Mouse (Mus musculus): ENCODE data around the gene Slc17a5. TPM values are rescaled to one million over a fixed set of nuclear protein-coding genes. Genes with fewer than 3 reads are reported as not detected.
A peak's percentile ranks its signal among the peaks of the same experiment; 100 is the strongest.

The Slc17a5 gene
- polyA plus RNA-seq (2015; fragmentation: Nextera tagmentation; extraction: Ambion mirVana), result 91.1 and 136 TPM in 2 replicates

- H3K9me3 ChIP-seq (ENCODE audit: control insufficient read depth, low read length), result no peaks in the 10 kb centered on the region
- peak within 1 kb of the TSS; percentile 76 for H3K4me3 ChIP-seq (ENCODE audit: low read length)
- peak; percentile 95 for ATAC-seq
- H3K27ac ChIP-seq (ENCODE audit: low read length), result peak within 1 kb of the TSS; percentile 79
- peak within 1 kb of the TSS; percentile 84 for H3K9ac ChIP-seq (ENCODE audit: low read depth, low read length)
- WGBS, result under 1% methylated on average over 27 of the region's 27 CpGs
- peak within 1 kb of the TSS; percentile 69 for H3K4me2 ChIP-seq (ENCODE audit: low read depth, low read length)
- H3K4me1 ChIP-seq (ENCODE audit: control insufficient read depth, insufficient read depth, low read length), result peaks cover 7% of the 10 kb centered on the region; the same call in 1 of the 2 replicates
- no peaks in the 10 kb centered on the region for H3K36me3 ChIP-seq (ENCODE audit: control insufficient read depth, insufficient read depth, low read length)
- H3K27me3 ChIP-seq (replicated peaks; ENCODE audit: control insufficient read depth, insufficient read depth, low read length), result no peaks in the 10 kb centered on the region
Measured at GRCm38 (mm10) chr9:78587914-78588313, at the start of gene Slc17a5. Slc17a5 (minus strand) TSS chr9:78588041.

DNA sequence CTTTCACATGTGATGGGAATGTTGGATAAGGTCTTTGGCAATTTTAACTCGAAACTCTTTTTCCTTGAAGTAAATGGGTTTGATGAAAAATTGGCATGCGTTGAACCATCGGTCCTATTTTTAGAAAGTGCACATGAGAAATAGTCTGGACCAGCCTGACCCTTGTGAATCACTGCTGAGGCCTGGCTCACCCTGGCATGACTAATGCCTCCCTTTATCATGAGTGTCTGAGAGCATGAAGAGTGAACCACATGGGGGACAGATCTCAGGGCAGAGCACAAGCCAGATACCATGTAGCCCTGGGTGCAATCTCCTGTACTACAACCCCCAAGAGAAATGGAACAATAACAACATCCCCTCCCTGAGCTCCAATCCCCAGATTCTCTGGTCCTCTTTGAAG is 46.1 kb upstream of the Slc17a5 start:
- no peaks in the 10 kb centered on the region for H3K4me1 ChIP-seq (ENCODE audit: control insufficient read depth, insufficient read depth, low read length)
- H3K4me3 ChIP-seq (ENCODE audit: low read length), result no peak overlapping the region
- H3K27ac ChIP-seq (ENCODE audit: low read length), result no peak overlapping the region
- no peaks in the 10 kb centered on the region for H3K36me3 ChIP-seq (ENCODE audit: control insufficient read depth, insufficient read depth, low read length)
- H3K9ac ChIP-seq (ENCODE audit: low read depth, low read length), result no peak overlapping the region
- no peak overlapping the region for H3K4me2 ChIP-seq (ENCODE audit: low read depth, low read length)
- ATAC-seq, result no peak
- 94% methylated on average over 3 of the region's 3 CpGs for WGBS
- H3K9me3 ChIP-seq (ENCODE audit: control insufficient read depth, low read length), result no peaks in the 10 kb centered on the region
- no peaks in the 10 kb centered on the region for H3K27me3 ChIP-seq (replicated peaks; ENCODE audit: control insufficient read depth, insufficient read depth, low read length)

DNA sequence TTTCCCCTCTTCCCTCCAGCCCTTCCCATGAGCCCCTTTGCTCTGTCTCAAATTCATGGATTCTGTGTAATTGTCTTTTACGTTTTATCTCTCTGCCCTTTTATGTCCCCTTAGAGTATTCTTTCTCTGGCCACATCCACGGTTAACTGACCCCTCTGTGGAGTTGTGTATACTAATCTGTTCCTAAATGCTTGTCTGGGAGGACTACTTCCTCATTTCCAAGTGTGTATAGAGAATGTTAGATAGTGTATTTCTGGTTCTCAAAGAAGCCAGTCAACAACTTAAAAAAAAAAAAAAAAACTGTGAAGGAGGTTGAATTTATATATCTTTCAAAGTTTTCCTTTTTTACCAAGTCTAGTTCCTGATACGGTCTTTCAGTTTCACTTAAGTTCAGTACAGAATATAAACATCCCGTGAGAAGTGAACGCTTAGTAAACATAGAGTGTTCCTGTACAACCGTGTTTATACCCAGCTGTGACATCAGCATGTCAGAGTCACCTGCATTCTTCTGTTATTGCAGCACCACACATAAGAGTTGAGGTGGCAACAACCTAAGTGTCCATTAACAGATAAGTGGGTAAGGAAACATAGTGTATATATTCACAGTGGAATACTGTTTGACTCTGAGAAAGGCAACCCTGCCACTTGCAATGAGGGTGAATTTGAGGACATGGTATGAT is 44.1 kb upstream of the Slc17a5 start:
- H3K4me1 ChIP-seq (ENCODE audit: control insufficient read depth, insufficient read depth, low read length), result no peaks in the 10 kb centered on the region
- H3K9ac ChIP-seq (ENCODE audit: low read depth, low read length), result no peak overlapping the region
- no peaks in the 10 kb centered on the region for H3K36me3 ChIP-seq (ENCODE audit: control insufficient read depth, insufficient read depth, low read length)
- no peak overlapping the region for H3K4me3 ChIP-seq (ENCODE audit: low read length)
- no peak overlapping the region for H3K27ac ChIP-seq (ENCODE audit: low read length)
- ATAC-seq, result no peak
- no peak overlapping the region for H3K4me2 ChIP-seq (ENCODE audit: low read depth, low read length)
- H3K27me3 ChIP-seq (replicated peaks; ENCODE audit: control insufficient read depth, insufficient read depth, low read length), result no peaks in the 10 kb centered on the region
- H3K9me3 ChIP-seq (ENCODE audit: control insufficient read depth, low read length), result no peaks in the 10 kb centered on the region
- WGBS, result 58% methylated on average over 6 of the region's 6 CpGs

- Histone ChIP-seq H3K4me3 (ENCODE audit: low read length) (no peak overlapping the region), H3K9me3 (ENCODE audit: control insufficient read depth, low read length) (no peaks in the 10 kb centered on the region), H3K4me2 (ENCODE audit: low read depth, low read length) (no peak overlapping the region), H3K9ac (ENCODE audit: low read depth, low read length) (no peak overlapping the region), H3K36me3 (ENCODE audit: control insufficient read depth, insufficient read depth, low read length) (no peaks in the 10 kb centered on the region), H3K4me1 (ENCODE audit: control insufficient read depth, insufficient read depth, low read length) (no peaks in the 10 kb centered on the region), H3K27ac (ENCODE audit: low read length) (no peak overlapping the region), H3K27me3 (replicated peaks; ENCODE audit: control insufficient read depth, insufficient read depth, low read length) (no peaks in the 10 kb centered on the region)
- no peak for ATAC-seq
- 51% methylated on average over 6 of the region's 6 CpGs for WGBS
Measured at GRCm38 (mm10) chr9:78629991-78630390, 42.1 kb upstream of the Slc17a5 start.

DNA sequence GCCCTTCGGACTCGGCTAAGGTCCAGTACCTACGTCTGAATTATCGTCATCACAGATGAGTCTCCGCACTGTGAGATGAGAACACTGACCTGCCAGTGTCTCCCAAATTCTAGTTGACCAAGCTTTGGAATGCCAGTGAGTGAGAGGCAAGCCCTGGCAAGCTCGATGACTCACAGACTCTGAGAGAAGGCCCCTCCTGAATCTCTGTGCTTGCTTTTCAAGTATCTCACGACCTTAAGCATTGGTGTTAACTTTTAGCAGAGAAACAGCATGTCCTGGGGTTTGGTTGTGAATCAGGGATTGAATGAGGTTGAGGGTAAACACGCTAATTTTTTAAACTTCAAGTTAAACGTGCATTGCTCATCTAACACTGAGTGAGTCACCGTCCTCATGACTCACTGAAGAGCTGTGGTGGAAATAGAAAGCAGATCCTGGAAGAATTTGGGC is 35.5 kb upstream of the Slc17a5 start:
- Histone ChIP-seq H3K27ac (ENCODE audit: low read length) (no peak overlapping the region), H3K9me3 (ENCODE audit: control insufficient read depth, low read length) (no peaks in the 10 kb centered on the region), H3K4me3 (ENCODE audit: low read length) (no peak overlapping the region), H3K9ac (ENCODE audit: low read depth, low read length) (no peak overlapping the region), H3K27me3 (replicated peaks; ENCODE audit: control insufficient read depth, insufficient read depth, low read length) (no peaks in the 10 kb centered on the region), H3K4me1 (ENCODE audit: control insufficient read depth, insufficient read depth, low read length) (no peaks in the 10 kb centered on the region), H3K36me3 (ENCODE audit: control insufficient read depth, insufficient read depth, low read length) (no peaks in the 10 kb centered on the region), H3K4me2 (ENCODE audit: low read depth, low read length) (no peak overlapping the region)
- no peak for ATAC-seq
- 70% methylated on average over 10 of the region's 10 CpGs for WGBS

DNA sequence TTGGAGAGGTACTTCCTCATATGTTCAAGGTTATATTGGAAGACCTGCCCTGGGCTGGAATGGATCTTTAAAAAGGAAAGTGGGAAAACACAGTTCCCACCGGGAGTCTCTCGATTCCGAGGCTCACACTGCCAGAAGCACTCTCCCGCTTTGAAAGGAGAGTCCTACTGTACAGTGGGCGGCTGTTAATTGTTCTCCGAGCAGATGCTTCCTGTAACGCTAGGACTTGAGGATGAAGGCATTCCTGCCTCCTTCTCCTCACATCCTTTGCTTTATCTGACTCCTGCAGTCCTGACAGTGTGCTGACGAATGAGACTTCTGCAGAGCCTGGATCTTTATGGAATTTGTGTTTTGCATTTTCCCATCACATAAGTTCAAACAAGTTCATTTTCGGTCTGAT is 31.4 kb upstream of the Slc17a5 start:
- H3K4me1 ChIP-seq (ENCODE audit: control insufficient read depth, insufficient read depth, low read length), result no peaks in the 10 kb centered on the region
- 78% methylated on average over 9 of the region's 9 CpGs for whole genome bisulfite sequencing
- H3K36me3 ChIP-seq (ENCODE audit: control insufficient read depth, insufficient read depth, low read length), result no peaks in the 10 kb centered on the region
- no peak overlapping the region for H3K9ac ChIP-seq (ENCODE audit: low read depth, low read length)
- no peak for ATAC-seq
- no peak overlapping the region for H3K27ac ChIP-seq (ENCODE audit: low read length)
- H3K27me3 ChIP-seq (replicated peaks; ENCODE audit: control insufficient read depth, insufficient read depth, low read length), result peaks cover 3% of the 10 kb centered on the region; the same call in 1 of the 2 replicates
- H3K9me3 ChIP-seq (ENCODE audit: control insufficient read depth, low read length), result no peaks in the 10 kb centered on the region
- H3K4me2 ChIP-seq (ENCODE audit: low read depth, low read length), result no peak overlapping the region
- no peak overlapping the region for H3K4me3 ChIP-seq (ENCODE audit: low read length)

DNA sequence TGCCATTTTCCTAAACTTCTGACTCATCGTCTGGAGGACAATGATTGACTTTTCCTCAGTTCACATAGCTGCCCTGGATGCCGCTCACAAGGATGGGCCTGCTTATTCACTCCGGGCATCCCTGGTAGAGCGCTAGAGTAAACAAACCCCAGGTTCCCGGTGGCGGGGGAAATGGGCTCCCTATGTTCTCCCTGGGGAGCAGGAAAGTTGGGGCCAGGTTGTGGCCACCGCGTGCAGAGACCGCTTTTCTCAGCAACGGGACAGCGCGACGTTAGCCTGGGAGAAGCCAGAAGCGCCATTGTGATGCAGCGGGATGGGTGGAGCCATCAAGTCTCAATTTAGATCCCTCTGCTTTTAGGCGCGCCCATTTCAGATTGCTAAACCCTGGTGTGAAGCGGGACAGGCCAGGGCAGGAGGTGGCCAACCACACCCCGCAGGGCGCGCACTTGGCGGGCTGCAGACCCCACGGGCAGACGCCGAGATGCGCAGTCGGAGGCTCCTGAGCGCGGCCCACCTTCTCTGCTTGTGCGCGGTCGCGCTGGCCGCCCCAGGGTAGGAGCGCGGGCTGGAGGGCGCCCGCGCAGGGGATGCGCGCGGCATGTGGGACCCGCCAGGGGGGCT is 27.7 kb upstream of the Slc17a5 start, which contains the start of gene Cd109:
TSS of gene Cd109 (plus strand) at position 146 of the 621 bp plus-strand sequence.
- WGBS, result under 1% methylated on average over 43 of the region's 43 CpGs
- peak within 1 kb of the TSS; percentile 59 for H3K9ac ChIP-seq (ENCODE audit: low read depth, low read length)
- H3K27ac ChIP-seq (ENCODE audit: low read length), result no peak within 1 kb of the TSS
- H3K36me3 ChIP-seq (ENCODE audit: control insufficient read depth, insufficient read depth, low read length), result no peaks in the 10 kb centered on the region
- peak within 1 kb of the TSS; percentile 52 for H3K4me3 ChIP-seq (ENCODE audit: low read length)
- no peaks in the 10 kb centered on the region for H3K4me1 ChIP-seq (ENCODE audit: control insufficient read depth, insufficient read depth, low read length)
- no peaks in the 10 kb centered on the region for H3K9me3 ChIP-seq (ENCODE audit: control insufficient read depth, low read length)
- peak; percentile 68 for ATAC-seq
- peak within 1 kb of the TSS; percentile 75 for H3K4me2 ChIP-seq (ENCODE audit: low read depth, low read length)
- peaks cover 6% of the 10 kb centered on the region; the same call in 1 of the 2 replicates for H3K27me3 ChIP-seq (replicated peaks; ENCODE audit: control insufficient read depth, insufficient read depth, low read length)

DNA sequence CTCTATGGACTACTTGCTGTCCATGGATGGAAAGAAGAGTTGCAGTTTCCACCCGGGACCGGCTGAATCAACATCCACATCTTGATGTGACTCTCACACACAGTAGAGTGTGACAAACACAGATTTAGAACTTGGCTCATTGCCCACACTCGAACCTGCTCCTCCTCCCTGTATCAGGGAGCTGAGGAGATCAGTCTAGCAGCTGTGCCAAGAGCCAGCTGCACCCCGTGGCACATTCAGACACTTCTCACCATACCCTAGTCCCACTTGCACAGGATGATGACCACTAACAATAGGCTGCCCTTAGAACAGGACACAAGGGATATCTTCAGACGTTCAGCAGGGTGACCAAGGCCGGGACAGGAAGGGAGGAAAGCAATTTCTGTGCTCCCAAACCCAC is 26.4 kb upstream of the Slc17a5 start:
- Histone ChIP-seq H3K4me1 (ENCODE audit: control insufficient read depth, insufficient read depth, low read length) (no peaks in the 10 kb centered on the region), H3K9me3 (ENCODE audit: control insufficient read depth, low read length) (no peaks in the 10 kb centered on the region), H3K9ac (ENCODE audit: low read depth, low read length) (no peak overlapping the region), H3K4me3 (ENCODE audit: low read length) (no peak overlapping the region), H3K4me2 (ENCODE audit: low read depth, low read length) (no peak overlapping the region), H3K27me3 (replicated peaks; ENCODE audit: control insufficient read depth, insufficient read depth, low read length) (peaks cover 6% of the 10 kb centered on the region; the same call in 1 of the 2 replicates), H3K27ac (ENCODE audit: low read length) (no peak overlapping the region), H3K36me3 (ENCODE audit: control insufficient read depth, insufficient read depth, low read length) (no peaks in the 10 kb centered on the region)
- ATAC-seq, result no peak
- whole genome bisulfite sequencing, result 50% methylated on average over 6 of the region's 6 CpGs

- WGBS, result 62% methylated on average over 4 of the region's 4 CpGs
- Histone ChIP-seq H3K4me2 (ENCODE audit: low read depth, low read length) (no peak overlapping the region), H3K9me3 (ENCODE audit: control insufficient read depth, low read length) (no peaks in the 10 kb centered on the region)
Measured at GRCm38 (mm10) chr9:78601046-78601730, 13.3 kb upstream of the Slc17a5 start.

More at GRCm38 (mm10) chr9:78601046-78601730, 13.3 kb upstream of the Slc17a5 start:
- no peak overlapping the region for H3K9ac ChIP-seq (ENCODE audit: low read depth, low read length)
- ATAC-seq, result no peak
- H3K4me3 ChIP-seq (ENCODE audit: low read length), result no peak overlapping the region
- H3K27ac ChIP-seq (ENCODE audit: low read length), result no peak overlapping the region
- no peaks in the 10 kb centered on the region for H3K36me3 ChIP-seq (ENCODE audit: control insufficient read depth, insufficient read depth, low read length)
- H3K27me3 ChIP-seq (replicated peaks; ENCODE audit: control insufficient read depth, insufficient read depth, low read length), result no peaks in the 10 kb centered on the region
- H3K4me1 ChIP-seq (ENCODE audit: control insufficient read depth, insufficient read depth, low read length), result no peaks in the 10 kb centered on the region
